Mouse (Mus musculus) c-Kit-positive CD71-positive TER-119-negative erythroid progenitor cells, embryonic 14.5 days (primary cell): ENCODE results near the gene Ndufc2.
A peak's percentile ranks its signal among the peaks of the same experiment; 100 is the strongest.
"Not testable (repeated sequence)": the region's sequence is repeated elsewhere in the genome, so short reads cannot be mapped to it uniquely, and the experiment has no call there.

Source experiments
- DNase-seq: peaks from one replicate; pipeline ENCODE4 v3.0.0-alpha.2; 2013; ENCODE audit warnings: low read depth

Ndufc2 gene

GRCm38 (mm10) chr7:97427296-97427695, 27.5 kb downstream of the Ndufc2 start:
- DNase-seq: no peak

GRCm38 (mm10) chr7:97427778-97428420, 28.1 kb downstream of the Ndufc2 start:
- DNase-seq: no peak

- DNase-seq: no peak
Measured at GRCm38 (mm10) chr7:97429705-97430104, 29.9 kb downstream of the Ndufc2 start.

- not testable (repeated sequence) for DNase-seq
Measured at GRCm38 (mm10) chr7:97433517-97433916, 33.7 kb downstream of the Ndufc2 start.

GRCm38 (mm10) chr7:97434517-97434916, 34.7 kb downstream of the Ndufc2 start:
- no peak for DNase-seq

GRCm38 (mm10) chr7:97438986-97439385, 39.2 kb downstream of the Ndufc2 start:
- no peak for DNase-seq

GRCm38 (mm10) chr7:97446171-97446925, 46.5 kb downstream of the Ndufc2 start:
- no peak for DNase-seq

- DNase-seq: no peak
Measured at GRCm38 (mm10) chr7:97447050-97447531, 47.3 kb downstream of the Ndufc2 start.

- DNase-seq: not testable (repeated sequence)
Measured at GRCm38 (mm10) chr7:97451023-97451422, 51.2 kb downstream of the Ndufc2 start, which contains the start of gene Kctd14. Gene Kctd14 (plus strand): TSS chr7:97451323.

GRCm38 (mm10) chr7:97452196-97452595, 52.4 kb downstream of the Ndufc2 start:
- no peak for DNase-seq

GRCm38 (mm10) chr7:97453141-97453921, 53.5 kb downstream of the Ndufc2 start:
- DNase-seq: peak; percentile 72

- DNase-seq: no peak
Measured at GRCm38 (mm10) chr7:97454795-97455194, 55.0 kb downstream of the Ndufc2 start.

- no peak for DNase-seq
Measured at GRCm38 (mm10) chr7:97455577-97455976, 55.8 kb downstream of the Ndufc2 start.
